Mouse (Mus musculus) brain, embryonic 14.5 days (tissue): ENCODE results near the gene Lyl1.

Source experiments
- CTCF ChIP-seq: fragments of 200-500 bp; IDR thresholded peaks from 2 replicates; pipeline ENCODE4 v1.5.1; 2012; ENCODE audit warnings: inconsistent platforms, mild to moderate bottlenecking, moderate library complexity, borderline replicate concordance; ENCODE audit not compliant: insufficient read depth, insufficient read length; ENCODE audit errors: extremely low read depth
- POLR2A ChIP-seq: fragments of 200-500 bp; IDR thresholded peaks from 2 replicates; pipeline ENCODE4 v1.6.1; 2012; ENCODE audit warnings: mild to moderate bottlenecking, inconsistent platforms, borderline replicate concordance; ENCODE audit not compliant: poor library complexity, insufficient read depth, insufficient read length, severe bottlenecking; ENCODE audit errors: extremely low read depth

- TF ChIP-seq POLR2A (no peak), CTCF (no peak)
Measured at GRCm38 (mm10) chr8:84700941-84701911, at the start of gene Lyl1.
